Mouse (Mus musculus) intestine, postnatal 0 days (tissue): ENCODE data around the gene Taf1a. TPM values are rescaled to one million over a fixed set of nuclear protein-coding genes. Genes with fewer than 3 reads are reported as not detected.

Experiments
- ATAC-seq: fragments of 200-750 bp; cut with Nextera tagmentation; 2 replicates; pipeline ENCODE4 v1.8.0; 2017; ENCODE audit warnings: mild to moderate bottlenecking, moderate TSS enrichment, moderate library complexity
- H3K27ac ChIP-seq: fragments of 300-500 bp; sonication (generic); 2 replicates; pipeline ENCODE4 v1.5.1; 2014; ENCODE audit warnings: mild to moderate bottlenecking, low read depth, low read length, moderate library complexity
- H3K27me3 ChIP-seq: fragments of 300-500 bp; sonication (generic); replicated peaks from 2 replicates; pipeline ENCODE4 v1.6.1; 2014; ENCODE audit warnings: low read length, mixed read lengths; ENCODE audit not compliant: control insufficient read depth, insufficient read depth
- H3K36me3 ChIP-seq: fragments of 300-500 bp; sonication (generic); 2 replicates; pipeline ENCODE4 v1.6.1; 2014; ENCODE audit warnings: mild to moderate bottlenecking, moderate library complexity; ENCODE audit not compliant: control insufficient read depth, insufficient read depth
- H3K4me1 ChIP-seq: fragments of 300-500 bp; sonication (generic); replicated peaks from 2 replicates; pipeline ENCODE4 v1.6.1; 2014; ENCODE audit warnings: antibody characterized with exemption, low read length, mixed read lengths; ENCODE audit not compliant: control insufficient read depth, insufficient read depth
- H3K4me2 ChIP-seq: fragments of 300-500 bp; sonication (generic); replicated peaks from 2 replicates; pipeline ENCODE4 v1.6.1; 2014; ENCODE audit warnings: low read depth, mild to moderate bottlenecking, moderate library complexity
- H3K4me3 ChIP-seq: fragments of 300-500 bp; sonication (generic); 2 replicates; pipeline ENCODE4 v1.5.1; 2014; ENCODE audit warnings: low read depth, low read length
- H3K9ac ChIP-seq: fragments of 300-500 bp; sonication (generic); 2 replicates; pipeline ENCODE4 v1.6.1; 2014; ENCODE audit warnings: mild to moderate bottlenecking, low read depth, low read length
- H3K9me3 ChIP-seq: fragments of 300-500 bp; sonication (generic); 2 replicates; pipeline ENCODE4 v1.6.1; 2016; ENCODE audit warnings: mixed run types; ENCODE audit not compliant: control insufficient read depth
- CTCF ChIP-seq: sonication (generic); IDR thresholded peaks from 2 replicates; pipeline ENCODE4 v1.5.1; 2016; ENCODE audit warnings: low read depth, mild to moderate bottlenecking, control low read depth, antibody characterized with exemption, moderate library complexity
- WGBS: fragments of 180-500 bp; shearing (Covaris S2); extraction: QIAGEN DNeasy Blood & Tissue Kit; methylation state at CpG from one replicate; pipeline ENCODE4 v1.1.7; 2014; 5-methylcytosine and 5-hydroxymethylcytosine counted together
- polyA plus RNA-seq: library from polyadenylated mRNA; unstranded; fragments of >200 nt; fragmentation: Nextera tagmentation; extraction: Ambion mirVana; gene quantifications from 2 replicates; pipeline ENCODE4 v1.2.1, GENCODE M21; 2015

Taf1a gene
- polyA plus RNA-seq, 1 experiment from 2014 or later: 5.3 TPM

- no peaks in the 10 kb centered on the region for H3K27me3 ChIP-seq
- no peak overlapping the region for H3K4me2 ChIP-seq
- H3K27ac ChIP-seq: no peak overlapping the region
- WGBS: 88% methylated on average over 3 of the region's 3 CpGs
- H3K9me3 ChIP-seq: no peaks in the 10 kb centered on the region
- no peaks in the 10 kb centered on the region for H3K4me1 ChIP-seq
- TF ChIP-seq CTCF: no peak
- no peak for ATAC-seq
- H3K36me3 ChIP-seq: peaks cover 60% of the 10 kb centered on the region
- no peak overlapping the region for H3K4me3 ChIP-seq
- no peak overlapping the region for H3K9ac ChIP-seq
Observed at GRCm38 (mm10) chr1:183403396-183403795, 14.6 kb downstream of the Taf1a start.

GRCm38 (mm10) chr1:183414081-183414727, 25.4 kb downstream of the Taf1a start:
- WGBS: 87% methylated on average over 15 of the region's 15 CpGs
- Histone ChIP-seq H3K4me2 (no peak overlapping the region), H3K36me3 (peaks cover 25% of the 10 kb centered on the region), H3K9ac (no peak overlapping the region), H3K9me3 (no peaks in the 10 kb centered on the region), H3K4me1 (no peaks in the 10 kb centered on the region), H3K4me3 (no peak overlapping the region), H3K27me3 (no peaks in the 10 kb centered on the region), H3K27ac (no peak overlapping the region)
- TF ChIP-seq CTCF: no peak
- peak; percentile 16; the same call in 1 of the 2 replicates for ATAC-seq

GRCm38 (mm10) chr1:183417873-183418272, 29.1 kb downstream of the Taf1a start, which contains the start of gene Hhipl2:
Gene Hhipl2 (plus strand): TSS chr1:183418215.
- H3K4me1 ChIP-seq: no peaks in the 10 kb centered on the region
- H3K4me2 ChIP-seq: no peak within 1 kb of the TSS
- no peak within 1 kb of the TSS for H3K4me3 ChIP-seq
- no peak for ATAC-seq
- no peak for TF ChIP-seq CTCF
- 66% methylated on average over 12 of the region's 12 CpGs for WGBS
- no peak within 1 kb of the TSS for H3K27ac ChIP-seq
- no peaks in the 10 kb centered on the region for H3K27me3 ChIP-seq
- H3K9me3 ChIP-seq: no peaks in the 10 kb centered on the region
- H3K36me3 ChIP-seq: no peaks in the 10 kb centered on the region
- H3K9ac ChIP-seq: no peak within 1 kb of the TSS

DNA sequence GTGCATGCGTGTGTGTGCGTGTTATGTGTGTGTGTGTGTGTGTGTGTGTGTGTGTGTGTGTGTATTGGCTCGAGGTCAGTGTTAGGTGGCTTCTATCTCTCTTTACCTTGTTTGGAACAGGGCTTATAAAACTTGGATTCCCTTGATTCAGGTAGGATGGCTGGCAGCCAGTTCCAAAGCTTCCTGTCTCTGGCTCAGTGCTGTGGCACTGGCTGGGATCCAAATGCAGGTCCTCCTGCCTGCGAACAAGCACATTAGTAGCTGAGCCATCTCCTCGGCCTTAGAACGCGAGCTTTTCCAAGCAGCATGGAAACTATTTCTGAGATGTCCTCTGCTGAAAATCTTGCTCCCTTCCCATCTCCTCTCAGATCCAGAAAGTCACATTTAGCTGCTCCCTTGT, 31.0 kb downstream of the Taf1a start:
- TF ChIP-seq CTCF: no peak
- no peaks in the 10 kb centered on the region for H3K36me3 ChIP-seq
- H3K4me3 ChIP-seq: no peak overlapping the region
- no peaks in the 10 kb centered on the region for H3K9me3 ChIP-seq
- ATAC-seq: no peak
- no peaks in the 10 kb centered on the region for H3K27me3 ChIP-seq
- H3K27ac ChIP-seq: no peak overlapping the region
- no peaks in the 10 kb centered on the region for H3K4me1 ChIP-seq
- H3K9ac ChIP-seq: no peak overlapping the region
- no peak overlapping the region for H3K4me2 ChIP-seq
- WGBS: 89% methylated on average over 7 of the region's 7 CpGs

DNA sequence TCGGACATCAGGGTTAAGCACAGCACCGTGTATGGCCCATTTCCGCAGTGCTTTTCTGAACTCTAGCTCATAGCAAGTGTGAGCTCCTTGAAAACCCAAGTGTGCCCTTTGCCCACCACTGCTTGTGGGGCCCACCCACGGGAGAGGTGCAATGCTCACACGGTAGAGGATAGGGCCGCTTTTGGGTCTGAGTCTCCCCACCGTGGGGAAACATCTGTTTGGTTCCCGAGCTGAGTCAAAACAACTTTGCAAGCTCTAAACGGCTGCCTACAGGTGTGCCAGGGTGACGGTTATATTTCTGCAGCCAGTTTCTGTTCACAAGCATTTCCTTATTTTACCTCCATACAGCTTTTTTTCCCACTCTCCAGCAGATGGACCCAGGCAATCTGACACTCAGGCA, 31.5 kb downstream of the Taf1a start:
- no peak for TF ChIP-seq CTCF
- H3K4me1 ChIP-seq: no peaks in the 10 kb centered on the region
- 81% methylated on average over 10 of the region's 10 CpGs for WGBS
- ATAC-seq: no peak
- H3K27me3 ChIP-seq: no peaks in the 10 kb centered on the region
- no peaks in the 10 kb centered on the region for H3K36me3 ChIP-seq
- no peak overlapping the region for H3K4me3 ChIP-seq
- H3K9ac ChIP-seq: no peak overlapping the region
- H3K4me2 ChIP-seq: no peak overlapping the region
- no peaks in the 10 kb centered on the region for H3K9me3 ChIP-seq
- H3K27ac ChIP-seq: no peak overlapping the region

DNA sequence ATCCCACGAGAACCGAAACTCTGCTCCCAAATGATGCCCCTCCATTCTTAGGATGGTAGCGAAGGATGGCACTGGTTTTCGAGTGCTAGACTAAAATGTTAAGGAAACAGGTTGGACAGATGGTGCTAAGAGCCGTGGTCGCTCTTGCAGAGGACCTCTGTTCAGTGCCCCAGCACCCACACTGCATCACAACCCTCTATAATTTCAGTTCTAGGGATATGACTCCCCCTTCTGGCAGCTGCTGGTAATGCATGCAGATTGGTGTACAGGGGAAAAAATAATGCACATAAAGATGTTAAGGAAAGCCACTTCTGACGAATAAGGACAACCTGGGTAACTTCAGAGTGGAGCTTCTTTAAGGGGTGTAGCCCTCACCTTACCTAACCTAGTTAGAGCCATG, 35.3 kb downstream of the Taf1a start:
- H3K4me1 ChIP-seq: no peaks in the 10 kb centered on the region
- H3K4me2 ChIP-seq: no peak overlapping the region
- no peak overlapping the region for H3K9ac ChIP-seq
- WGBS: 92% methylated on average over 7 of the region's 7 CpGs
- H3K9me3 ChIP-seq: no peaks in the 10 kb centered on the region
- no peaks in the 10 kb centered on the region for H3K36me3 ChIP-seq
- no peak for ATAC-seq
- H3K27me3 ChIP-seq: no peaks in the 10 kb centered on the region
- no peak overlapping the region for H3K4me3 ChIP-seq
- H3K27ac ChIP-seq: no peak overlapping the region
- peak; percentile 20; the same call in 1 of the 2 replicates for TF ChIP-seq CTCF
